Mouse (Mus musculus): ENCODE results near the gene Cfap61.

The Cfap61 gene

DNA sequence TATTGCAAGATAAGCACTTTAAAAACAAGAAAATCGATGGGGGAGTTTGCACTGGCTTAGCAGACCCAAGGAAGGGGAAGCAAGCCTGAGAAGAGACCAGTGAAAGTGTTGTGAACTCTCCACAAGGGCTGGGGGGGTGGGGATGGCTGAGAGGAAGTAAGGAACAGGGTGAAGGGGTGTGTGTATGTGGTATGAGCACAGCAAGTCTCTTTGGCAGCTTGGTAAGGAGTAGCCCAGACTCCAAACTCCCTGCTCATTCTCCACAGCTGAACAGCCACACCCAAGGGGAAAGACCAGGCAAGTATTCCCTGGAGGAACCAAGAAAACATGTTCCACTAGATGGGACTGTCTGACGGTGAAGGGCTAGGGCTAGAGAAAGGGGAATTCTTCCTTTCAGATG is 76.2 kb downstream of the Cfap61 start:
- DNase-seq (ENCODE audit: low spot score): no peak

DNA sequence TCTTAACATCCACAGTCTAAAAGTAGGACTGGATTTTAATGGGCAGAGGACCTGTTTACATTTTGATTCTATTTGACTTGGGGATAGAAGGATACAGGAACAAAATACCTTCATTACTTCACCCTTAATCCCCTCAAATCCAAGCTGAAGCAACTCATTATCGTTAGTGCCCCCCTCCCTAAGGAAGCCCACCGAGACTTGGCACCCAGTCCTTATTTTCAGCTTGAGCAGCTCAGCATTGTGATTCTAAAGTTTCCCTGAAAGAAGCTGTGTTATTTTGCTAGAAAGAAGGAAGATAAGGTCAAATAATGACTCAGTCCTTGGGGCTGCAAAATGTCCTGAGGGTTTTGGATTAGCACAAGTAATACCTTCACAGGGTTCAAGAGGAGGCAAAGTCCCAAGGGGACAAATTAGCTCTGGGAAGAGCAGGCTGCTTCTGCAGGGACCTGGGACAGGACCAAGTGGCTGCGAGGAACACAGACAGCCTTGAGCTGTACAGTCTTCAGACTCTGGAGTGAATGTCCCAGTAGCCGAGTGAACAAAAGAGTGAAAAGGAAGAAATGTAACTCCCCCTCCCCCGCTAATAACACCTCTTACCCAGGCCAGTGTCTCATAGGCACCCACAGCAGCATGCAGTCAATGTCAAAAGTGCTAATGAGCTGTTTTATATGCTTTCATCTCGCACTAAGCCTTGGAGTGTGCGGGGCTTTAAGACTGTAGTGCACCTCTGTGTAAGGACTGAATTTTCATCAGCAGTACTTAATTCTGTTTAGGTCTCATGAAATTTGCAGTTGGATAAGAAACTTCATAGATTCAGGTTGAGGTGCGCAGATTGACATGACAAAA is 81.0 kb downstream of the Cfap61 start:
- DNase-seq (ENCODE audit: low spot score): no peak

- DNase-seq (ENCODE audit: low spot score): no peak
These were observed 88.3 kb downstream of the Cfap61 start for GRCm38 (mm10) chr2:146022846-146023245.

GRCm38 (mm10) chr2:146043640-146044039 is 109.1 kb downstream of the Cfap61 start:
- DNase-seq (ENCODE audit: low spot score): no peak

GRCm38 (mm10) chr2:146044926-146045890 is 110.6 kb downstream of the Cfap61 start:
- DNase-seq (ENCODE audit: low spot score): no peak

- DNase-seq (ENCODE audit: low spot score): no peak
These were observed 113.1 kb downstream of the Cfap61 start for GRCm38 (mm10) chr2:146047691-146048090.

GRCm38 (mm10) chr2:146048221-146048829 is 113.7 kb downstream of the Cfap61 start:
- DNase-seq (ENCODE audit: low spot score): no peak

GRCm38 (mm10) chr2:146049339-146049738 is 114.8 kb downstream of the Cfap61 start:
- no peak for DNase-seq (ENCODE audit: low spot score)

DNA sequence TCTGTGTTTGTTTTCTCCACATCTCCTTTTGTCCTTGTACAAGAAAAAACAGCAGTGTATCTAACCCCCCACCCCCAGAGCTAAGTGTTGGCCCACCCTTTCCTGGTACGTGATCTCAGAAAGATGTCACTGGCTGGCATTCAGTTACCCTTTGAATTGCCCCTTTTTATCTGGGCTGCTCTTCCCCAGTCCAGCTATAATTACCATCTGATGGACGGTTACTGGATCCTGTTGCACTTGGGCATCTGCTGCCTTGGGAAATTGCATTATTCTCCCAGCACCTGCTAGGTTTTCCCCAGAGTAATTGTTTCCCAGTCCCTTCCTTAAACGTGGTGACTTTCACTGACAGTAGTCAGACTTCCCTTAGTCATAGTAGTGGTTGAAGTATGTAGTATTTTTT is 115.5 kb downstream of the Cfap61 start:
- no peak for DNase-seq (ENCODE audit: low spot score)

DNA sequence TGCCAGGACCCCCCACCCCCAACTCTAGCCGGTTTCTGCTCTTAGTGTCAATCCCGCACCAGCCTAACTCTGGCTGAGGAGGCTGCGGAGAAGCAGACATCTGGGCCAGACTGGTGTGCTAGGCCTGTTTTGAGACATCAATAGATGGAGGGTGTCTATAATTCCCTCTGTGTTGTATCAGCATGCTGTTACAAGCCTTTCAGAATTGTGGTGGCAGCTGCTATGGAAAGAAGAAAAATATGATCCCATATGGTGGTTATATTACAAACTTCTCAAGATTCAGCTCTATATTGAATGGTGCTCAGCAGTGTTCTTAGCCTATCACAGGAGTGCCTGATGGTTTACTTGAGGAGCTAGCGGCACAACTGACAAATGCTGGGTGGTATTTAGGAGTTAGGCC is 116.8 kb downstream of the Cfap61 start:
- DNase-seq (ENCODE audit: low spot score): no peak

DNA sequence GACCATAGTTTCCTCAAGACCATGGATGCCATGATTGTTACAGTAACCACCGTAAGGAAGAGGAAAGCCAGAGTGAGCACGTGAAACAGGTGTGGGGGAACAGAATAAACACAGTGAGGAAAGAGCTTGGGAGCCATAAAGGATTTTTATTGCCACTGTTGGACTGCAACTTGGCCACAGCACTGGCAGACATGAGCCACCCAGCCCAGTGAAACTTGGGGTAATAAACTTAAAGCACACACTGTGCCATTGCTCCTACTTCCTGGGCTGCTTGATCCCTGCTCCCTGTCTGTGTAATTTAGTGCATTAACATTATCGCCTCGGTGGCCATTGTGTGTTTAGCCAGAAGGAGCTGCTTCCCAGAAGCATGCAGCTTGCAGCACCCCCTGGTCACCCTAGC is 122.5 kb downstream of the Cfap61 start:
- no peak for DNase-seq (ENCODE audit: low spot score)

DNA sequence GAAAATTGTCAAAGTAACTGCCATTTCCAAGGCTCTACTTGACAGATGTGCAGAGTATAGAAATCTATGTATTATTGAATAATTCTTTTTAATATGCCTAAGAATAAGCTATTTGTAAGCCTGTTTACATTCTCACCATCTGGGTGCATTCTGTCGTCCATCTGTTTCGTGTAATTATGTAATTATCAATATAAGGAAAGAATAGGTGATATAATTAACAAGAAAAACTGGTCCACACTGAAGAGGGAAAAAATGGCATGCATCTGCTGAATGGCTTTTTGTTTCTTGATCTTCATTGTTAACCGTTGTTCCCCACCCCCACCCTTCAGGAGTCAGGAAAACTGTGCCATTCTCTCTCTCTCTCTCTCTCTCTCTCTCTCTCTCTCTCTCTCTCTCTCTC is 124.2 kb downstream of the Cfap61 start:
- DNase-seq (ENCODE audit: low spot score): no peak

- DNase-seq (ENCODE audit: low spot score): no peak
These were observed 127.1 kb downstream of the Cfap61 start for GRCm38 (mm10) chr2:146061421-146062300.

- DNase-seq (ENCODE audit: low spot score): no peak
These were observed 127.9 kb downstream of the Cfap61 start for GRCm38 (mm10) chr2:146062330-146063092.

- DNase-seq (ENCODE audit: low spot score): no peak
These were observed 128.8 kb downstream of the Cfap61 start for GRCm38 (mm10) chr2:146063093-146064074.

GRCm38 (mm10) chr2:146067364-146067763 is 132.8 kb downstream of the Cfap61 start:
- no peak for DNase-seq (ENCODE audit: low spot score)

DNA sequence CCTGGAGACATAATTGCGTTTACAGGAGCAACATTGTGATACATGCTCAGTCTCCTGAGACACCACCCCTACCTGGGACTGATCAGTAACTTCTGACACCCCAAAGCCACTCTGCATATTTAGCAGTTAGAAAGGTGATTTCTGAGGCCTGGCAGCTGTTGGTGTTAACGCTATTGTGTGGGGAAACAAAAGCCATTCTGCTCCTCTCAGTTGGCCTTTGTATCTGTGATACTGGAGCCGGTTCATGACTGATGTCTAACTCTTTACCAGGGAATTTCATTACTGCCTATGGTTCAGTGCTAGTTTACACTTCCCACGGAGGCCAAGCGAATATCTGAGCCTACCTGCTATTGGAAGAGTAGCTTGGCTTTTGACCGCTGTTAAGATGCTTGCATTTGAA is 138.7 kb downstream of the Cfap61 start:
- no peak for DNase-seq (ENCODE audit: low spot score)

GRCm38 (mm10) chr2:146077117-146077516 is 142.5 kb downstream of the Cfap61 start:
- no peak for DNase-seq (ENCODE audit: low spot score)

- no peak for DNase-seq (ENCODE audit: low spot score)
These were observed 145.7 kb downstream of the Cfap61 start for GRCm38 (mm10) chr2:146080282-146080681.
